21 mouse cellular contexts compared by ENCODE assay signal in the genomic region with DNA sequence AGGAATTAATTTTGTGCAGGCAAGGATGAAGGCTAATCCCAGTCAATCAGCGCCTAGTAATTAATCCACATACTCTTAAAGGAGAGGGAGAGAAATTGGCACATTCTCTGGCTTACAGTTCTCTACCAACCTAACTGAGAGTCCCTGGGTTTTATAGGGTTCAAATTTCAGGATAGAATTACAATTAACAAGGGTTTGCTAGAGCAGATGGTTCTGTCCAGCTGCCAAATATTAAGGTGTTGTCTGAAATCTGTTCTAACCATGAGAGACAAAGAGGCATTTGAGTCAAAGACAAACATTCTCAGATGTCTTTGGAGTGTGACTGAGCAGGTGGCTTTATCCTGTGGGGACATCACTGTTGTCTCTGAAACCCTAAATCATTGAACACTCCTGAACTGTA.
DNase-seq lines count a peak whose midpoint lies in the region; ATAC-seq lines count a peak whose summit lies in the region.
"Had no signal": no experiment of that assay in that cellular context is flagged by ENCODE, and none has a peak within 500 bp of the region (broad histone marks: within the 10 kb centered on the region; RNA-seq: fewer than 3 reads in every experiment).

No protein-coding gene starts in this region.

- no peaks in the 10 kb centered on the region for H3K27me3 ChIP-seq in kidney, embryonic 15.5 days
- no peaks in the 10 kb centered on the region for H3K27me3 ChIP-seq in neural tube, embryonic 14.5 days (ENCODE audit: control insufficient read depth, insufficient read depth, low read length)
- no peaks in the 10 kb centered on the region for H3K27me3 ChIP-seq in neural tube, embryonic 15.5 days (replicated peaks)
- no peaks in the 10 kb centered on the region for H3K27me3 ChIP-seq in forebrain, embryonic 13.5 days
- H3K27me3 ChIP-seq: embryonic facial prominence, embryonic 13.5 days; hindbrain, embryonic 12.5 days; liver, embryonic 12.5 days had no signal

- H3K36me3 ChIP-seq in kidney, embryonic 15.5 days = 0 out of 2 replicates have a peak, but pooled peaks cover 3% of the 10 kb centered on the region
- no peaks in the 10 kb centered on the region for H3K36me3 ChIP-seq in neural tube, embryonic 14.5 days (ENCODE audit: control insufficient read depth, insufficient read depth, low read length)
- H3K36me3 ChIP-seq in neural tube, embryonic 15.5 days = no peaks in the 10 kb centered on the region
- no peaks in the 10 kb centered on the region for H3K36me3 ChIP-seq in forebrain, embryonic 13.5 days (ENCODE audit: poor library complexity, severe bottlenecking)
- H3K36me3 ChIP-seq: embryonic facial prominence, embryonic 13.5 days; hindbrain, embryonic 12.5 days; liver, embryonic 12.5 days had no signal

- no peak overlapping the region for H3K4me3 ChIP-seq in kidney, embryonic 15.5 days (replicated peaks)
- H3K4me3 ChIP-seq in neural tube, embryonic 14.5 days (ENCODE audit: low read depth, low read length) = no peak overlapping the region
- no peak overlapping the region for H3K4me3 ChIP-seq in neural tube, embryonic 15.5 days (replicated peaks)
- no peak overlapping the region for H3K4me3 ChIP-seq in forebrain, embryonic 13.5 days
- H3K4me3 ChIP-seq: embryonic facial prominence, embryonic 13.5 days; hindbrain, embryonic 12.5 days; layer of hippocampus, adult 2 months; liver, embryonic 12.5 days had no signal

- H3K27ac ChIP-seq in kidney, embryonic 15.5 days = peak overlapping the region; percentile 9; the same call in 1 of the 2 replicates
- no peak overlapping the region for H3K27ac ChIP-seq in neural tube, embryonic 14.5 days (ENCODE audit: low read depth, low read length)
- H3K27ac ChIP-seq in neural tube, embryonic 15.5 days (replicated peaks) = no peak overlapping the region
- peak overlapping the region; percentile 27; the same call in 1 of the 2 replicates for H3K27ac ChIP-seq in forebrain, embryonic 13.5 days
- H3K27ac ChIP-seq: embryonic facial prominence, embryonic 13.5 days; hindbrain, embryonic 12.5 days; layer of hippocampus, adult 2 months; liver, embryonic 12.5 days; macrophage had no signal

- no peaks in the 10 kb centered on the region for H3K9me3 ChIP-seq in kidney, embryonic 15.5 days (replicated peaks)
- H3K9me3 ChIP-seq in neural tube, embryonic 14.5 days (ENCODE audit: control insufficient read depth, low read length) = no peaks in the 10 kb centered on the region
- H3K9me3 ChIP-seq in neural tube, embryonic 15.5 days (replicated peaks) = no peaks in the 10 kb centered on the region
- no peaks in the 10 kb centered on the region for H3K9me3 ChIP-seq in forebrain, embryonic 13.5 days (replicated peaks)
- H3K9me3 ChIP-seq: embryonic facial prominence, embryonic 13.5 days; hindbrain, embryonic 12.5 days; liver, embryonic 12.5 days had no signal

- peaks cover 24% of the 10 kb centered on the region for H3K4me1 ChIP-seq in kidney, embryonic 15.5 days
- no peaks in the 10 kb centered on the region for H3K4me1 ChIP-seq in neural tube, embryonic 14.5 days (ENCODE audit: control insufficient read depth, insufficient read depth, low read length)
- H3K4me1 ChIP-seq in neural tube, embryonic 15.5 days = peaks cover 7% of the 10 kb centered on the region; the same call in 1 of the 2 replicates
- peaks cover 17% of the 10 kb centered on the region for H3K4me1 ChIP-seq in forebrain, embryonic 13.5 days
- H3K4me1 ChIP-seq: hindbrain, embryonic 12.5 days; liver, embryonic 12.5 days had no signal

- H3K4me2 ChIP-seq in kidney, embryonic 15.5 days = no peak overlapping the region
- H3K4me2 ChIP-seq in neural tube, embryonic 14.5 days (ENCODE audit: low read depth, low read length) = no peak overlapping the region
- no peak overlapping the region for H3K4me2 ChIP-seq in neural tube, embryonic 15.5 days
- no peak overlapping the region for H3K4me2 ChIP-seq in forebrain, embryonic 13.5 days
- H3K4me2 ChIP-seq: embryonic facial prominence, embryonic 13.5 days; heart, embryonic 11.5 days; hindbrain, embryonic 12.5 days; liver, embryonic 12.5 days had no signal

- ATAC-seq in kidney, embryonic 15.5 days (replicated peaks; ENCODE audit: low FRiP score) = peak; percentile 31
- ATAC-seq in neural tube, embryonic 14.5 days (ENCODE audit: low read depth) = peak; percentile 38; the same call in 1 of the 2 replicates
- no peak for ATAC-seq in neural tube, embryonic 15.5 days (ENCODE audit: low FRiP score)
- ATAC-seq in forebrain, embryonic 13.5 days = peak; percentile 71; the same call in 1 of the 2 replicates
- no peak for ATAC-seq in frontal cortex, adult (ENCODE audit: low TSS enrichment)
- ATAC-seq: inflammation-experienced regulatory T-cells, adult 6 months; liver, embryonic 12.5 days had no signal

- no peak for DNase-seq in kidney, postnatal 4 days
- DNase-seq in gastrocnemius, adult 8-10 months (ENCODE audit: low spot score in 2 of 2) = no peak
- DNase-seq: adrenal gland, adult 2 months; cerebellum, adult 8-10 months; heart, postnatal 10 days; kidney, adult 9 months; left cerebral cortex, postnatal 4 days; spleen, adult 18-20 months; thymus, postnatal 25 days had no signal

- 41% methylated on average over 1 of the region's 1 CpGs for WGBS in kidney, embryonic 15.5 days
- WGBS in neural tube, embryonic 14.5 days = 64% methylated on average over 1 of the region's 1 CpGs
- 71% methylated on average over 1 of the region's 1 CpGs for WGBS in neural tube, embryonic 15.5 days
- WGBS in forebrain, embryonic 13.5 days = 17% methylated on average over 1 of the region's 1 CpGs

- H3K9ac ChIP-seq in kidney, embryonic 15.5 days = no peak overlapping the region
- H3K9ac ChIP-seq in neural tube, embryonic 14.5 days (replicated peaks; ENCODE audit: low read depth, low read length) = no peak overlapping the region
- H3K9ac ChIP-seq in neural tube, embryonic 15.5 days (replicated peaks) = no peak overlapping the region
- no peak overlapping the region for H3K9ac ChIP-seq in forebrain, embryonic 13.5 days
- H3K9ac ChIP-seq: embryonic facial prominence, embryonic 13.5 days; hindbrain, embryonic 12.5 days; liver, embryonic 12.5 days had no signal

Comparison
In these comparisons a context has a peak if more than half of its experiments do, and no peak if none do; other contexts are left out.
1. ATAC-seq: peak in kidney, embryonic 15.5 days (single experiment), neural tube, embryonic 14.5 days (single experiment) and forebrain, embryonic 13.5 days (single experiment); none in neural tube, embryonic 15.5 days (single experiment) and frontal cortex, adult (single experiment).
2. H3K27ac ChIP-seq: peak in kidney, embryonic 15.5 days (single experiment) and forebrain, embryonic 13.5 days (single experiment); none in neural tube, embryonic 14.5 days (single experiment) and neural tube, embryonic 15.5 days (single experiment).